Mouse (Mus musculus): ENCODE results near the gene Dmrtc1c2.
"Not testable (repeated sequence)": the region's sequence is repeated elsewhere in the genome, so short reads cannot be mapped to it uniquely, and the experiment has no call there.

DNA sequence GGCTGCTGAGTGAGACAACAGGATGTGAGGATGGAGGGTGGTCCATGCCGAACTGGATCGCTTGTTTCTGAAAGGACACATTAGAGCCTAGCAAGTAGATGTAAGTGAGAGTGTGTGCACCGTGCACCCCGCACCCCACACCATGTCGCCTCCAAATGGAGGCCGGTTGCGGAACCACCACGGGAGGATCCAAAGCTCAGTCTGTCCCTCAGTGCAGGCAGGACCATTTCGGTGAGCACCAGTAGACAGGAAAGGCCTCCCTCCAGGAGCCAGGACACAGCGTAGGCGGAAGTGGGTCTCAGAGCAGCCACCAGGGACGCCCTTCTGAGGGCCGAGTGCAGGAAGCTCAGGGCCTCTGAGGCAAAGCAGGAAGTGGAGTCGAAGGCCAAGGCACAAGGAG lies 51.8 kb downstream of the Dmrtc1c2 start, which contains the start of gene Dmrtc1c1:
- not testable (repeated sequence) for TF ChIP-seq CTCF (IDR thresholded peaks at IDR 0.05; ENCODE audit: low read depth, low read length); POLR2A (IDR thresholded peaks at IDR 0.05; ENCODE audit: insufficient read depth, low read length)

Measured in ES-Bruce4 (cell line).